Mouse (Mus musculus) ES-Bruce4 (cell line): ENCODE data around the gene Smc1a.

Experiments
- EP300 ChIP-seq: IDR thresholded peaks from 2 replicates; pipeline ENCODE4 v1.6.1; 2011; ENCODE audit warnings: low read depth, low read length; ENCODE audit not compliant: insufficient read depth
- POLR2A ChIP-seq: IDR thresholded peaks from one replicate; pipeline ENCODE4 v1.8.1; 2011; ENCODE audit warnings: low read length; ENCODE audit not compliant: insufficient read depth

DNA sequence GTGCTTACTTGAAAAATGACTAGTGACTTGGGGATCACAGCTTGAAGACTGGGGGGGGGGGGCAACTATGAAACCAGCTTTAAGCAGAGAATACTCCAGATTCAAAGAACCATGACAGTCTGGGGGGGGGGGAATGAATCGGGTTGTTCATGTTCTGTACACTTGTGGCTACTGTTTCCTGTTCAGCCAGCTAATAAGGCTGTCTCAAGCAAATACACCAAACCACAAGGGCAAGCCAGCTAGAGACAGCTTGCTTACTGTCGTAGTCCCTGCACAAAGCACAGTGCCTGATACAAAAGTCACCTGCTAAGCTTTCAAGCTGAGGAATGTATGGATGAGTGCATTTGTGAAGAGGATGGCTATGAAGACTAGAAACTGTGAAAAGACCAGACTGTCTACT is 49.4 kb downstream of the Smc1a start:
- TF ChIP-seq EP300 = no peak
- TF ChIP-seq POLR2A = no peak
